Mouse (Mus musculus) monocyte, adult 5-6 weeks (primary cell): ENCODE results near the gene Dchs1. TPM values are rescaled to one million over a fixed set of nuclear protein-coding genes. Genes with fewer than 3 reads are reported as not detected.
A peak's percentile ranks its signal among the peaks of the same experiment; 100 is the strongest.

ENCODE experiments used
- ATAC-seq: fragments of 153-309, 156-312 bp; replicated peaks from 2 replicates; pipeline ENCODE4 v1.8.0; 2017; ENCODE audit warnings: mild to moderate bottlenecking; ENCODE audit not compliant: low TSS enrichment, insufficient number of reproducible peaks, severe bottlenecking, poor library complexity, low FRiP score
- total RNA-seq: library from RNA; stranded (forward); fragments of 200-1000, 200-491, 200-594 nt; gene quantifications from 3 replicates; pipeline ENCODE4 v1.2.3, GENCODE M21; 2017

The Dchs1 gene
- not detected in 3 replicates for total RNA-seq

DNA sequence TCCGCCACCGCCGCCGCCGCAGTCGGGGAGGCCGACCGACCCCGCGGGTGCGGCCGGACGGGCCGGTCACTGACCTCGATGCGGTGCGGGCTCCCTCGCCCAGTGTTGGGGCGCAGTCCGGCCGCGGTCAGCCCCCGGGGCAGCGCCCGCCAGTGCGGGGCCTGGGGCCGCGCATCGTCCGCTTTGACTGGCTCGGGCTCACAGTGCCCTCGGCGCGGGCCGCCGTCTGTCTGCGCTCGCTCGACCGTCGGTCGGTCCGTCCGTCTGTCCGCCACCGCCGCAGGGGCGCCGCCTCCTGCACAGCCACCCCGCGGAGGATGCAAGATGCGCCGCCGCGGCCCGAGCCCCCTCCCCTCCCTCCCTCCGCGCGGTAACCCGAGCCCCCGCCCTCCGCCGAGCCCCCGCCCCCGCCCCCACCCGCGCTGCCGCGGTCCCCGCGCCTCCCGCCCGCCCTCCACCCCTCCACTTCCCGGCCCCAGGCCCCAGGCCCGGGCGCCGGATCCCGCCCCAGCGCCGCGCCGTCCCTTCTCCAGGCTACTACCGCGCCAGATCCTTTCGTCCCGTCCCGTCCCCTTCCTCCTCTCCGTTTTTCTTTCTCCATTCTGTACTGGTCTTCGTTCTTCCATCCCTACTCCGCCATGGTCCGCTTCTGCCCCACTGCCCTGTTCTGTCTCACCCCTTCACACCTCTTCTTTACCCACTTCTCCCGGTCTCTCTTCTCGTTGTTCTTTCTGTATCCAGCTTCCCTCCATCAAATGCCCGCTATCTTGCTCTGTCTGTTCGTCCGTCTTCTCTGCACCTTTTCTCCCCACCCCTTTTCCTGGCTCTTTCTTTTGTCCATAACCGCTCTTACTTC, at the start of gene Dchs1:
TSS of gene Dchs1 (minus strand) at position 370 of the 856 bp plus-strand sequence.
- ATAC-seq, result no peak

DNA sequence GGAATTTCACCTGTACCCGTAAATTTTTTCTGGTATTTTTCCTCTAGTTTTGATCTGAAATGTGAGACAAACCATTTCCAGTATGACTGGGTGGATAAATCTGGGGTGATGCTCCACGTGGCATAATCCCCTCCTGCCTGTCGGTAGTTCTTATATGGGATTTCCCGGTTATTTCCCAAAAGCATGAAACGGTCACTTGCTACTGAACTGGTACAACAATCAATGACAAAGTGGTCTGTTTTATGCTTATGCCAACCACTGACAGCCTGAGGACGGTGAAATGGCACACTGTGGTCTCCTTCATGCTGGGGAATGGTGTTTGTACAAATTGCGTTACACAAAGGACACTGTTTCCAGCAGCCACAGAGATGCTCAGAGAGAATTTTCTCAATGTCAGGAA, 36.8 kb upstream of the Dchs1 start:
- ATAC-seq, result no peak

DNA sequence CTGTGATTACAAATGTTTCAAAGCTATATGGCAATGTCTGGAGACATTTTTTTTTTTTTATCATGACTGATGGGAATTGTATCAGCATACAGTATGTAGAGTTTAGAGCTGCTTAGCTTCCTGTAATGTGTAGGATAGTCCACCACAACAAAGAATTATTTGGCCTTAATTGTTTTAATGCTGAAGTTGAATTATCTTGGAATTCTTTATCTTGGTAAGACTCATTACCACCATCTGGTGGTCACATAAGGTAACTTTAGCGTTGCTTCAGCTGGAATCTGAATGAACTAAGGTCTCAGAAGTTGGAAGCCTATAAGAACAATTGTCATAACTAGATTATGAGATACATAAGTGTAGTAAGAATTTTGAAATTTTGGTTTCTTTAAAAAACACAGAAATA, 31.0 kb upstream of the Dchs1 start:
- ATAC-seq, result no peak

DNA sequence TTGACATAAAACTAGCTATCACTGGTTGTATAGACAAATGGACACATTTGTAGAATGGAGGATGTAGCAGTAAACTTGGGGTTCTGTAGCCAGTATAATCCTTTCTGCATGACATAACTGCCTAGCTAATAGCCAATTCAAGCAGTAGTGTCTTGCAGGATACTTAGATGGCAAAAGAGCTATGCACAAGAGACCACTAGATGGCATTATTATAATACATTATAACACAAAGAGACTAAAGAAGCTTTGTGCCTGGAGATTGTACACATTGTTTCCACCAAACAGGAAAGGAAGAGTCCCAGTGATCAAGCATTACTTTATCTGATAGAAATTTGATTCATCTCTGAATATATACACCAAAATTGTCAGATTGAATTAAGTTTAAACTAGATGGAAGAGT, 29.3 kb upstream of the Dchs1 start:
- ATAC-seq, result no peak

DNA sequence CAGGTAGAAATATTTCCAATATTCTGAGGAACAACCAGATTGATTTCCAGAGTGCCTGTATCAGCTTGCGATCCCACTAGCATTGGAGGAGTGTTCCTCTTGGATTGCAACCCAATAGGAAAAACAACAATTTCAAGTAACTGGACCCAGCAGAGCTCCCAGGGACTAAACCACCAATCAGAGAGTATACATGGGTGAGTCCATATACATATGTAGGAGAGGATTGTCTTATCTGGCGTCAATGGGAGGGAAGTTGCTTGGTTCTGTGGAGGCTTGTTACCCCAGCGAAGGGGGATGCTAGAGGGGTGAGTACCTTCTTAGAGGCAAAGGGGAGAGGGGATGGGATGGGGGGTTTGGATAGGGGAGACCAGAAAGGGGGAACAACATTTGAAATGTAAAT, 25.9 kb upstream of the Dchs1 start:
- no peak for ATAC-seq

DNA sequence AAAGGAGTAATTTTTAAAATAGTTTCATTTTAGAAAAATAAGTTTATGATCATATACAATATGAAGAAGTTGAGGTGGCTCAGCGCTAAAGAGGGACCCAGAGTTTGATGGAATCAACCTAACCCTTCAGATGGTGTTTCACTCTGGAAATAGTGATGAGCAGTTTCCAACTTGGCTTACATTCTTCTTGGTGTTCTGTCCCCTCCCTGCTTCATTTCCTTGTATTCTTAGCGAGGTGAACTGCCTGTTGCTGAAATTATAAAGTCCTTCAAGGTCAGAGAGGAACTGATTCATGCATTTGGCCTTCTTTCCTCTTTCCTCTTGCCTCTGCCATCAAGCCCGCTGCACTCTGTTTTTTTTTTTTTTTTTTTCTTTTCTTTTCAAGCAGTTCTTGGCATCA, 25.1 kb upstream of the Dchs1 start:
- ATAC-seq, result no peak

DNA sequence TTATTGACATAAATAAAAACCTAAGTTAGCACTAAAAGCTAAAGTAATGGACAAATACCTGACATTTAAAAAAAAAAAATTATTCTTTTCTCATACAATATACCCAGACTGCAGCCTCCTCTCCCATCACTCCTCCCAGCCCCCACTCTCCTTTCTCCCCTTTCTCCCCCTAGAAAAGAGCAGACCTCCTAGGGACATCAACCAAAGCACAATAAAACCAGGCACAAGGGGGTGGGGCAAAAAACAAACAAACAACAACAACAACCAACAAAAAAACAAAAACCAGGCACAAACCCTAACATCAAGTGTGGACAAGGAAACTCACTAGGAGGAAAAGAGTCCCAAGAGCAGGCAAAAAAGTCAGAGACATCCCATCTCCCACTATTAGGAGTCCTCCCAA, 24.1 kb upstream of the Dchs1 start:
- no peak for ATAC-seq

DNA sequence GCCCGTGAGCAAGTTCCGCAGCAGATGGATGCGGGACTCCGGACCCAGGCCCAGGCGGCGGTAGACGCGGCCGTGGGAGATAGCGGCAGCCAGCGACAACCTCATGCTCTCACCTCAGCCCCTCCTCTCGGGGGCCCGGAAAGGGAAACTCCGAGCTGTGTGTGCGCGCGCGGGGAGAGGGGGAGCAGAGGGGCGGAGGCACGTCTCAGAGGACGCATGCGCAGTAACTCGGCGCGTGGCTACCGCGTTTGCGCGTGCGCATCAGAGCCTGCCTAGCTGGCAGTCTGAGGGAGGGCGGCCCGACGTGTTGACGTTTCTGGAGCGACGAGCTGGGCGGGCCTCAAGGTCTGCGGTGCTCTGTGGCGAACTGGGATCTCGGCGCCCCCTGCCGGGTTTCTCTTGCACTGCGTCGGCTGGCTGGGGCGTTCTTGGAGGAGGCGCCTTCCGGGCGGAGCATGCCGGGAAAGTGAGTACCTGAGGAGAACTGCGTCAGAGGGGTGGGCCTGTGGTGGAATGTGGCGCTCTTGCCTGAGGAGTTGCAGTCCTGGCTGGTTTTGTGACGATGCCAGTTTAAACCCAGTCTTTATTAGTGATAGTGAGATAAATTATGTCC, 23.5 kb upstream of the Dchs1 start, which contains the start of gene Mrpl17:
TSS of gene Mrpl17 (minus strand) at position 223 of the 613 bp plus-strand sequence.
- peak; percentile 94 for ATAC-seq

DNA sequence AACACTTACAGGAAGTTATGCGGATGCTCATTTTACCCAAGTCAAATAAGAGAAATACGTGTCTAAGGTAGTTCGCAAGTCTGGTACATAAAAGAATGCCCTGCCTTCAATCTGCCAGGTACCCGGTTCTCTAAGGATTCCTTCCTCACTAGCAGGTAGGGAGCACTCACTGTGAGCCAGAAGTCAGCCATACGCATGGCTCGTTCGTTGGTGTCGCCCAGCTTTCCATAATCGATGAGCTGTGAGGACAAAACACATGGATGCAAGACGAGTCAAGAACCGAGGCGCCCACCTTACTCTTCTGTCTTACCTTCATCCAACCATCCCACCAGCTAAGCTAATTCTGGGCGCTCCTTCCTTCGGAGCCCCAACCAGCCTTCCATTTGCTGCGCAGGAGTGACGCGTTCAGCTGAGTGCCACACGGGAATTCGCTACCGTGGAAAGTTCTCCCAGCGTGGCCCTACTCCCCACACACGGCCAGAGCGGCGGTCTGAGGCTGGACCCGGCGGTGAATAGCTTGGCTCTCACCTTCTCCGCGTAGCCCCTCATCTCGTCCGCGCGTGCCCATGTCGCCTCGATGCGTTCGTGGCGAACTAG, 22.9 kb upstream of the Dchs1 start:
- 0 out of 2 replicates have a peak, but pooled peaks have one; percentile 2 for ATAC-seq

DNA sequence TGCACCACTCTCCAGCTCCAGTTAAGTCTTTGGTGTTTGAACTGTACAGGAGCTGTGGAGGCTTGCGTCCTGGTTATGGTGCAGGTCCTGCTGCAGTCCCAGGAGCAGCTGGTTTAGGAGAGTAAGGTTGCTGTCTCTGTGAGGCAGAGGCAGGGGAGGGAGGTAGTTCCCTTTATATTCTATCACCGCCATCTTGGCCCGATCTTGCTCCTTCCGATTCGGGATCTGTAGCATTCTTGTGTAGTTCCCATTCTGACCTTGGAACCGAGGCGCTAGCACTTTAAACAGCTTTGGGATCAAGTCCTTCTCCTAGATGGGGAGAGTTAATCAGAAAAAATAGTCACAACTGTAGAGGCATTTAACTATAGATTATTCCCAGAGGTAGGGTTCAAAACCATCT, 22.4 kb upstream of the Dchs1 start:
- ATAC-seq, result no peak

DNA sequence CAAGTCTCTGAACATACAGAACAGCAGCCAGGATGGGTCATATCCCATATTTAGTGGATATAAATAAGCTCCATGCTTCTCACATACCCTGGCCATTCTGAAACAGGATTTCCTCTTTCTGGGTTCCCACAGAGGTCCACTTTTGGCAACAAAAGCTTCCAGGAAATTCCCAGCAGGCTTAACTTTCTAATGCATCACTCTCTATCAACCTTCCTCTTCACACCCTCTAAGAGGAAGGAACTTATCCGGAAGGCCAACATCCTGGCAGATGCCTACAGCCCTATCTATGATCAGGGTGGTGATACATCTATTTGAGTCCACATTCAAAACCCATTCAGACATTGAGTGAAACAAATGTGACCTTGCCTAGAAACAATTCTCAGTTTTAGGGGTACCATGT, 20.9 kb upstream of the Dchs1 start:
- no peak for ATAC-seq

DNA sequence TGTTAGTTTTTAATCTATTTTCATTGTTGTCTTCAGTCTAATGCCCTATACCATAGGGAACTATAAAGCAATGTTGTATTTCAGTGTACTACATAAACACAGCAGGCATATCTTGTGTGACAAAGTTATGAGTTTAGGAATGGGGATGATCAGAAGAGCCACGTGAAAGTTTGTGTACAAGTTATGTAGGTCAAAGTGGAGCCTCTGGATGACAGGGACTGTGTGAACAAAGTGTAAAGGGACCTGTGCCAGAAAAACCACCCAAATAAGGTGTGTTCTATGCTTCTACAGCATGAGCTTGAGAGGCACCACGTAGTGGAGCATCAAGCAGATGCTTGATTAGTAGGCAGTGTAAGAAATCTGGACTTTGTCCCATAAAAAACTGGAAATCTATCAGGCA, 19.3 kb upstream of the Dchs1 start:
- ATAC-seq, result no peak

DNA sequence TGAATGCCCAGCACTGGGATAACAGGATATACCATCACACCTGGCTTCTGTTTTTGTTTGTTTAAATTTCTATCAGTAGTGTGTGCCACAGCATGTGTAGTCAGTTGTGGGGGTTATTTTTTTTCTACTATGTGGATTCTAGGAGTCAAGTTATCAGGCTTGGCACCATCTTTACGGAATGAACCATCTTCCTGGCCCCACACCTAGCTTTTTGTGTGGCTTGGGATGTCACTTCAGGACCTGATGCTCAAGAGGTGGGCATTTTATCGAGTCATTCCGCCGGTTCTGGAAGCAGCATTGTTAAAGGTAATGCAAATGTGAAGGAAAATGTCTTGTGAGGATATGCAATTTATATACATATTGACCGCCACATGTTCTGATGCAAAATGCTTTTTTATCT, 18.7 kb upstream of the Dchs1 start:
- no peak for ATAC-seq

DNA sequence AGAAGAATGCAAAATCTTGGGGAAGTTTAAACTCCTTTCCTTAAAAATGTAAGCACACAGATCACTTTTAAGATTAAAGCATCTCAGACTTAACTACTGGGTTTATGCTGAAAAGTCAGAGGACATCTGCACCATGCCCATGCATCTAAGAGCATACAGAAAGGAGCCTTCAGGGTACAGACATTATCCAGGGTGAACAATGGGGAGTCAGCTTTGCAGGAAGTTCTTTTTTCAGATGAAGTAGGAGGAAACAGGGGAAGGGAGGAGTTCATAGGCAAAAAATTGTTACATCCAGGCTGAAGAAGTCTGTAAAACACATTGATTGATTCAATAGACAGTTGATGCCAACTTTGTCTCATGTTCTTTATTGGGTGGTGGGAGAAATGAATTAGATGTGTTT, 16.0 kb upstream of the Dchs1 start:
- ATAC-seq, result no peak

DNA sequence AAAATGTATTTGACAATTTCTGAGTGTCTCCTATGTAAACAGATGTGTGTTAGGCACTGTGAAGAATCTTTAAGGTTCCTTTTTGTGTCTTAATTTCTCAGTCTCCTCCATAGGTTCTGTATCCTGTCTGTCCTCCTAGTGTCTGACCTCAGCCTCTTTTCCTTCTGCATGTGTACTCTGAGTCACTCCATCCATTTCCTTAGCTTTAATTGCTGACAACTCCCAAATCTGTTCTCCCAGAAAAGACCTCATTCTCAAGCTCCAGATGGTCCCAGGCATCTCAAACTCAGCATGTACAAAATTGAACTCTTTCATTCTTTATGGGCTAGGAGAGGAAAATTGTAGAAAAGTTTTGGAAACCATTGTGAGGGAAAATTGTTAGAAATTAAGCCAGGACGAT, 15.3 kb upstream of the Dchs1 start:
- ATAC-seq, result no peak

DNA sequence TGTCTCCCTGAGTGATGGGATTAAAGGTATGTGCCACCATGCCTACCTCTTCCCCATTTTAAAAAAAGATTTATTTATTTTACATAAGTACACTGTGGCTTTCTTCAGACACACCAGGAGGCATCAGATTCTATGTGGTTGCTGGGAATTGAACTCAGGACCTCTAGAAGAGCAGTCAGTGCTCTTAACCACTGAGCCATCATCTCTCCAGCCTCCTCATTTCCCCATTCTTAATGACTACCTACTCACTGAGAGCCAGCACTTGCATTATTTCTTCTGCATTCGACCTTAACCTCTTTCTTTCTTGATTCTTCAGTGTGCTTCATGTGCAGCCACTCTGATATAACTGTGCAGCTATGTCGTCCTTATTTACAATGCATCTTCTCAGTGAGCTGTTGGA, 14.9 kb upstream of the Dchs1 start:
- ATAC-seq, result no peak

DNA sequence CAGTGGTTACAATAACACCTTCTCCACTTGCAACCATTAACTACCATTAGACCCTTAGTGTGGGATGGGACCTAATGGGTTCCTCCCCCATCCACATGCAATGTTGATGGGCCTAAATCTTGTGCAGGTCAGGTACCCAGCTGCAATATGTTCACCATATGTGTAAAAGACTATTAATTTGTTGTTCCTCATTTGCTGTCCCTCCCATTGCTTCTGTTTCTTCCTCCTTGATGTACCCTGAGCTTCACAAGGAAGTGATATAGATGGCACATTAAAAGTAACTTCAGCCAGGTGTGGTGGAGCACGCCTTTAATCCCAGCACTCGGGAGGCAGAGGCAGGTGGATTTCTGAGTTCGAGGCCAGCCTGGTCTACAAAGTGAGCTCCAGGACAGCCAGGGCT, 9.5 kb upstream of the Dchs1 start:
- no peak for ATAC-seq

DNA sequence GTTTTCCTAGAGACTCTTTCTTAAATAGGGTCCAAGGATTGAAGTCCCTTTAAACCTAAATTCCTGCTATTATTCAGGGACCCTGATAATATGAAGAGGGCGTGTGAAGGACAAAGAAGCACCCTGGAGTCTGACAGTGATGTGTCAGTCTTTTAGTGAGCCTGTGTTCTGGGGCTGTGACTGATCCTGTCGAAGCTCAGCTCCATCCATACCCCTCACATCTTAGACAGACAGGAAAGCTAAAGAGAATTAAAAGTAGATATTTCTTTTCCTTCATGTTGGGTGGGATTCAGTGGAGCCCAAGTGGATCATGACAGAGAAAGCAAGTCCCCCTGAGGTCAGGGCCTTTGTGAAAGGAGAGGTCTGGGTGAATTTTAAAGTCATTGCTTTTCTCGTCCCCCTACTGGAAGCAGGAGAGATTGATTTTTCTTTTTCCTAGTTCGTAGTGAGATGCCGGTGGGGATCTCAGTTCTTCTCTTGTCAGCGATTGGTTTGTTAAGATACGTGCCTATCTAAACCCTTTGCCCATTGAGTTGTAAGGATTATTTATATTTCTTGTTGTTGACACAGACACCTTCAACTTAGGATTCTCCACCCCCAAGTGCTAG, 8.4 kb upstream of the Dchs1 start:
- no peak for ATAC-seq

DNA sequence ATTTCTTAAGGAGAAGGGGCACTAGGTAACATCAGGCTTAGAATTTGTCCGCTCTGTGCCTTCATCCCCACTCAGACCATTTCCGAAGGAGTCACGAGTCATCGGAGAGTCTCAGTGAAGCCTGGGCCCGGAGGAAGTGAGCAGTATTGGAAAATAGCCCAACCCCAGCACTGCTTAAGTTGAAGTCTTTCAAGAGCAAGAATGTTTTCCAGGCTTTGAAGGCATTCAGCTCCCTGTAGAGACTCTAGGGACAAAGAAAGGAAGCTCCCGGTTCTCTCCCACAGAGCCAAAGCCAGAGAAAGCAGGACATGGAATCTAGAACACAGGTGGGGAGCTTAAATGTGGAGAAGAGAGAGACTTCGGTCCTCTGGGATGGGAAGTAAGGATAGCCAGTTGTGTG, 6.2 kb upstream of the Dchs1 start:
- no peak for ATAC-seq

DNA sequence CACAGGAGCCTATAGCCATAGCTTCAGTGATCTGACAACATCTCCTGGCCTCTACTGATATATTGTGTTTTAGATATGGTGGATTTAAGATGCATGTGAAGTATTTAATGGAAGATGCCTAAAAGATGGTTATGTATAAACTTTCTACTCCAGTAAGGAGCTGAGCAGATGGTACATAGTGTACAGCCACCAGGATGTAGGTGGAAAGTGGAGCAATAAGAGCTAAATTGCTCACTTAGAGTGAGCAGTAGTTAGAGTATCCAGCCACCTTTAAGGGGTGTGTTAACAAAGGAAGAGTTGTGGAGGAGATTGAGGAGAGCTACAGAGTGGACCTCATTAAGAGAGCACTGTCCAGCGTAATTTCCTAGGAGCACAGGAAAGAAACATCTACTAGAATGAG, 3.7 kb upstream of the Dchs1 start:
- ATAC-seq, result no peak
